11 mouse cellular contexts compared by ENCODE assay signal in the genomic region with DNA sequence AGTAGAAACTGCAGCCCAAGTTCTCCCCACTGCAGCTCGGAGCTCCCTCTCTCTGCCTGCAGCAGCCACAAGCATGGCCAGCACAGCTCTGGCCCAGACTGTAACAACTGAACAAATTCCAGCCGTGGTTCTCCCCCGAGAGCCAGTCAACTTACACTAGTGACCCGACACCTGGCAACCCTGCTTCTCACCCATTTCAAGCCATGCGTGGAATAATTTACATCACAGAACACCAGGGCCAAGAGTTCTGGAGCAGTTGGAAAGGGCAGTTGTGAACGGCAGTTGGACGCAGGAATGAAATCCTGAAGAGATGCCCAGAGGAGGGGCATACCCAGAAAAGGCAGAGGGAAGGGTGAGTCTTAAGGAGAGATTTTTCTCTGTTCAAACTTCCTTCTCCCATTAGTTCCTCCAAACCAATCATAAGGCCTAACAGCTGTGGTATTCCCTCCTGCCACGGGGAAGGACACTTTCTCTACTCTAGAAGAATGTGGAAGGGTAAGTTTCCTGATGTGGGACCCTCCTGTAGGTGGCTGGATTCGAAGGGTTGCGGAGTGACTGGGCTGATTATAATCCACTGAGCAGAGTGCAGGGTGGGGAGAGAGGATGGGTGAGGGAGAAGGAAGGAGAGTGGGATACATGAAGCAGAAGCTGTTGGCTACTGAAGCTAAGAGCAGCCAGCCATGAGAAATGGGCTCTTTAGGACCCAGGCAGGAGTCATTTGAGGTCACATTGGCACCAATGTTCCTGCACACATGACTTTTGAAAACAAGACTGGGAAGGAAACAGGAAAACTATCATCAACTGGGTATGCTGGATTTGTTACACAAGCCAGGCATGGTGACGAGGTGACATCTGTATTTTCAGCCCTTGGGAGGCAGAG. TPM values are rescaled to one million over a fixed set of nuclear protein-coding genes. Genes with fewer than 3 reads are reported as not detected.
DNase-seq lines count a peak whose midpoint lies in the region; ATAC-seq and TF ChIP-seq lines count a peak whose summit lies in the region.
"Had no signal": no experiment of that assay in that cellular context is flagged by ENCODE, and none has a peak within 500 bp of the region (broad histone marks: within the 10 kb centered on the region; RNA-seq: fewer than 3 reads in every experiment).

No protein-coding gene starts in this region.

- H3K27ac ChIP-seq in stomach, postnatal 0 days (replicated peaks): peak overlapping the region; percentile 53; the same call in 1 of the 2 replicates
- H3K27ac ChIP-seq in hindbrain, embryonic 13.5 days: no peak overlapping the region
- H3K27ac ChIP-seq: liver, embryonic 14.5 days; neural tube, embryonic 13.5 days had no signal

- TF ChIP-seq CTCF in stomach, postnatal 0 days (IDR thresholded peaks at IDR 0.05; ENCODE audit: low read depth): no peak

- ATAC-seq in stomach, postnatal 0 days (ENCODE audit: low FRiP score, low TSS enrichment): no peak; the same call in 1 of the 2 replicates
- no peak for ATAC-seq in hindbrain, embryonic 13.5 days (ENCODE audit: low FRiP score)

- DNase-seq in urinary bladder, postnatal 36 days (ENCODE audit: low spot score in 2 of 2): peak; percentile 12 to 48
- DNase-seq in urinary bladder, postnatal 10 days (ENCODE audit: low spot score): no peak
- DNase-seq in gastrocnemius, postnatal 25 days: peak; percentile 70
- DNase-seq in kidney, postnatal 25 days: peak; percentile 75 to 83
- no peak for DNase-seq in stomach, postnatal 0 days (ENCODE audit: low spot score)
- DNase-seq in right cerebral cortex, postnatal 4 days: no peak
- no peak for DNase-seq in spleen, adult 18-20 months
- DNase-seq: embryo, embryonic 11 days had no signal

- H3K36me3 ChIP-seq in stomach, postnatal 0 days (ENCODE audit: control insufficient read depth, insufficient read depth, low read length): peaks cover 8% of the 10 kb centered on the region; the same call in 1 of the 2 replicates
- peaks cover 21% of the 10 kb centered on the region for H3K36me3 ChIP-seq in hindbrain, embryonic 13.5 days

- no peak for TF ChIP-seq EP300 in stomach, postnatal 0 days (optimal IDR thresholded peaks at IDR 0.05)

- H3K9me3 ChIP-seq in stomach, postnatal 0 days (ENCODE audit: control insufficient read depth, low read length): no peaks in the 10 kb centered on the region
- H3K9me3 ChIP-seq in hindbrain, embryonic 13.5 days: no peaks in the 10 kb centered on the region
- H3K9me3 ChIP-seq: neural tube, embryonic 13.5 days had no signal

- 50% methylated on average over 11 of the region's 11 CpGs for WGBS in stomach, postnatal 0 days
- WGBS in hindbrain, embryonic 13.5 days: 77% methylated on average over 11 of the region's 11 CpGs

- no peak overlapping the region for H3K4me3 ChIP-seq in stomach, postnatal 0 days (ENCODE audit: low read depth, low read length)
- H3K4me3 ChIP-seq in hindbrain, embryonic 13.5 days: no peak overlapping the region
- H3K4me3 ChIP-seq: neural tube, embryonic 13.5 days had no signal

- no peaks in the 10 kb centered on the region for H3K27me3 ChIP-seq in stomach, postnatal 0 days (ENCODE audit: control insufficient read depth, insufficient read depth, low read length)
- H3K27me3 ChIP-seq in hindbrain, embryonic 13.5 days: no peaks in the 10 kb centered on the region
- H3K27me3 ChIP-seq: neural tube, embryonic 13.5 days had no signal

- no peak overlapping the region for H3K4me2 ChIP-seq in stomach, postnatal 0 days (replicated peaks; ENCODE audit: low read depth)
- no peak overlapping the region for H3K4me2 ChIP-seq in hindbrain, embryonic 13.5 days
- H3K4me2 ChIP-seq: neural tube, embryonic 13.5 days had no signal

- no peak overlapping the region for H3K9ac ChIP-seq in stomach, postnatal 0 days (ENCODE audit: low read length)
- H3K9ac ChIP-seq in hindbrain, embryonic 13.5 days: no peak overlapping the region
- H3K9ac ChIP-seq: liver, embryonic 14.5 days; neural tube, embryonic 13.5 days had no signal

- no peaks in the 10 kb centered on the region for H3K4me1 ChIP-seq in stomach, postnatal 0 days (replicated peaks; ENCODE audit: control insufficient read depth, insufficient read depth)
- H3K4me1 ChIP-seq in hindbrain, embryonic 13.5 days (replicated peaks): no peaks in the 10 kb centered on the region; the same call in 1 of the 2 replicates

RNA-seq across cellular contexts. Expression of a gene that starts 25.9 kb away (rescaled TPM):
- total RNA-seq in gastrocnemius, postnatal 25 days (2021): 1 to 10 TPM; 7.5 to 9.2 TPM
- 2.3 and 2.8 TPM in 2 replicates for polyA plus RNA-seq in stomach, postnatal 0 days (2015; fragmentation: Nextera tagmentation; extraction: Ambion mirVana)
- polyA plus RNA-seq in hindbrain, embryonic 13.5 days (2015; fragmentation: Nextera tagmentation; extraction: Ambion mirVana): 5.9 and 7.8 TPM in 2 replicates

RNA-seq across cellular contexts. Expression of a gene that starts 49.9 kb away (rescaled TPM):
- total RNA-seq in gastrocnemius, postnatal 25 days (2021): 10 to 100 TPM; 42.6 to 50.4 TPM
- polyA plus RNA-seq in stomach, postnatal 0 days (2015; fragmentation: Nextera tagmentation; extraction: Ambion mirVana): 93.7 and 95.0 TPM in 2 replicates
- polyA plus RNA-seq in hindbrain, embryonic 13.5 days (2015; fragmentation: Nextera tagmentation; extraction: Ambion mirVana): 92.8 and 113 TPM in 2 replicates

RNA-seq across cellular contexts. Expression of a gene that starts 58.1 kb away (rescaled TPM):
- 1 to 10 TPM; 7.1 to 8.5 TPM for total RNA-seq in gastrocnemius, postnatal 25 days (2021)
- 42.2 and 45.5 TPM in 2 replicates for polyA plus RNA-seq in stomach, postnatal 0 days (2015; fragmentation: Nextera tagmentation; extraction: Ambion mirVana)
- 58.7 and 63.7 TPM in 2 replicates for polyA plus RNA-seq in hindbrain, embryonic 13.5 days (2015; fragmentation: Nextera tagmentation; extraction: Ambion mirVana)

RNA-seq across cellular contexts. Expression of a gene that starts 59.9 kb away (rescaled TPM):
- total RNA-seq in gastrocnemius, postnatal 25 days (2021): 10 to 100 TPM; 34.9 to 35.0 TPM
- polyA plus RNA-seq in stomach, postnatal 0 days (2015; fragmentation: Nextera tagmentation; extraction: Ambion mirVana): 113 and 117 TPM in 2 replicates
- 49.4 and 58.4 TPM in 2 replicates for polyA plus RNA-seq in hindbrain, embryonic 13.5 days (2015; fragmentation: Nextera tagmentation; extraction: Ambion mirVana)

Comparison
In these comparisons a context has a peak if more than half of its experiments do, and no peak if none do; other contexts are left out.
1. DNase-seq: peak in urinary bladder, postnatal 36 days (2 of 2), gastrocnemius, postnatal 25 days (single experiment) and kidney, postnatal 25 days (2 of 2); none in urinary bladder, postnatal 10 days (single experiment), stomach, postnatal 0 days (single experiment), right cerebral cortex, postnatal 4 days (single experiment) and spleen, adult 18-20 months (0 of 2).